Mouse (Mus musculus) embryonic facial prominence, embryonic 13.5 days (tissue): ENCODE measurements around the gene Blcap. TPM values are rescaled to one million over a fixed set of nuclear protein-coding genes. Genes with fewer than 3 reads are reported as not detected.
A peak's percentile ranks its signal among the peaks of the same experiment; 100 is the strongest.

Experiments
- ATAC-seq: fragments of 200-750 bp; cut with Nextera tagmentation; 2 replicates; pipeline ENCODE4 v1.8.0; 2017; ENCODE audit warnings: low read depth; ENCODE audit not compliant: insufficient number of reproducible peaks, insufficient read depth, low FRiP score, low TSS enrichment
- H3K27ac ChIP-seq: fragments of 300-500 bp; sonication (generic); 2 replicates; pipeline ENCODE4 v1.5.1; 2015; ENCODE audit warnings: moderate library complexity, mild to moderate bottlenecking, inconsistent platforms
- H3K27me3 ChIP-seq: fragments of 300-500 bp; sonication (generic); 2 replicates; pipeline ENCODE4 v1.6.1; 2015; ENCODE audit warnings: mild to moderate bottlenecking, inconsistent platforms
- H3K36me3 ChIP-seq: fragments of 300-500 bp; sonication (generic); 2 replicates; pipeline ENCODE4 v1.6.1; 2015; ENCODE audit warnings: mild to moderate bottlenecking, inconsistent platforms
- H3K4me1 ChIP-seq: fragments of 300-500 bp; sonication (generic); 2 replicates; pipeline ENCODE4 v1.6.1; 2015; ENCODE audit warnings: inconsistent platforms
- H3K4me2 ChIP-seq: fragments of 300-500 bp; sonication (generic); 2 replicates; pipeline ENCODE4 v1.6.1; 2015; ENCODE audit warnings: moderate library complexity, mild to moderate bottlenecking, inconsistent platforms
- H3K4me3 ChIP-seq: fragments of 300-500 bp; sonication (generic); 2 replicates; pipeline ENCODE4 v1.5.1; 2015; ENCODE audit warnings: mild to moderate bottlenecking, inconsistent platforms
- H3K9ac ChIP-seq: fragments of 300-500 bp; sonication (generic); 2 replicates; pipeline ENCODE4 v1.6.1; 2015; ENCODE audit warnings: mild to moderate bottlenecking, inconsistent platforms
- H3K9me3 ChIP-seq: fragments of 300-500 bp; sonication (generic); 2 replicates; pipeline ENCODE4 v1.6.1; 2016; ENCODE audit warnings: inconsistent platforms
- WGBS: fragments of 180-500 bp; shearing (Covaris S2); methylation state at CpG from one replicate; pipeline ENCODE4 v1.1.7; 2015; ENCODE audit warnings: mixed read lengths; 5-methylcytosine and 5-hydroxymethylcytosine counted together
- polyA plus RNA-seq: library from polyadenylated mRNA; unstranded; fragments of >200 nt; fragmentation: Nextera tagmentation; extraction: Ambion mirVana; gene quantifications from 2 replicates; pipeline ENCODE4 v1.2.1, GENCODE M21; 2015

Gene Blcap
- polyA plus RNA-seq, 1 experiment from 2014 or later = 66.7 TPM

DNA sequence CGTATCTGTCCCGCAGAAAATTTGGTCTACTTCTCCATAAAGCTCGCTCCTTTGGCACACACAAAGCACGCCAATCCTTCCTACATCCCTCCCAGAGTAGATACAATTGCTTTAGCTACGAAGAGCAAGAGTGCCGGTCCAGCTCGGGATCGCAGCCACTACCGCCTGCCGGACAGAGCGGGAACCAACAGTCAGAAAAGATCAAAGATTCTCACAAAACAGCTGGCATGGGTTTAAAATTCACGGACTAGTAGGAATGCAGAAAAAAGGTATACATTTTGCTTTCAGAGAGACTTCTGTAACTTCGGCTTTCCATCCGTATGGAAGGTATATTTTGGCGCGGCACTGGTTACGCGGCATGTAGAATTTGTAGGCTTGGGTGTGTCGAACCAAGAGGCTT is 11.6 kb downstream of the Blcap start:
- H3K4me3 ChIP-seq = peak overlapping the region; percentile 54
- peak overlapping the region; percentile 76 for H3K9ac ChIP-seq
- H3K27me3 ChIP-seq = no peaks in the 10 kb centered on the region
- peak overlapping the region; percentile 68 for H3K4me2 ChIP-seq
- ATAC-seq = no peak
- peaks cover 82% of the 10 kb centered on the region for H3K36me3 ChIP-seq
- WGBS = 51% methylated on average over 19 of the region's 19 CpGs
- H3K9me3 ChIP-seq = peaks cover 55% of the 10 kb centered on the region
- H3K4me1 ChIP-seq = peaks cover 58% of the 10 kb centered on the region
- H3K27ac ChIP-seq = peak overlapping the region; percentile 76

DNA sequence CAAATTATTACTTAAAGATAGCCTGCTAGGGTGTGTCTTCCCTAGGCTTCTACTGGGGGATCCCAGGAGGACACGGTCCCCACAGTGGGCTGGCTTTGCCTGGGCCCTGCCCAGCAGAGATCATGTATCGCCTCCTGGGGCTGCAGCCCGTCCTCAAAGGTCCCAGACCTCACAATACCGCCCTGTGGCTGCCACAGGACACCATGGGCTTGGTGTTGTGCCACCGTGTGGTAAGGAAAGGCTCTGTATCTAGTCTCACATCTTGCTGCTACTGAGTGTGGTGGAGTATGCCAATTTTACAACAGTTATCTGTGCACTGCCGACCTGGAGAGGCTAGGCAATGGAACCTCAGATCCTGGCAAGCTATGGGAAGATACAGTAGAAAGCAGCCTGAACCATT is 12.6 kb downstream of the Blcap start:
- H3K27ac ChIP-seq = no peak overlapping the region
- 51% methylated on average over 6 of the region's 6 CpGs for WGBS
- no peak for ATAC-seq
- no peak overlapping the region for H3K4me3 ChIP-seq
- H3K27me3 ChIP-seq = no peaks in the 10 kb centered on the region
- H3K36me3 ChIP-seq = peaks cover 76% of the 10 kb centered on the region
- peaks cover 58% of the 10 kb centered on the region for H3K4me1 ChIP-seq
- H3K9ac ChIP-seq = no peak overlapping the region
- peaks cover 55% of the 10 kb centered on the region for H3K9me3 ChIP-seq
- H3K4me2 ChIP-seq = no peak overlapping the region

DNA sequence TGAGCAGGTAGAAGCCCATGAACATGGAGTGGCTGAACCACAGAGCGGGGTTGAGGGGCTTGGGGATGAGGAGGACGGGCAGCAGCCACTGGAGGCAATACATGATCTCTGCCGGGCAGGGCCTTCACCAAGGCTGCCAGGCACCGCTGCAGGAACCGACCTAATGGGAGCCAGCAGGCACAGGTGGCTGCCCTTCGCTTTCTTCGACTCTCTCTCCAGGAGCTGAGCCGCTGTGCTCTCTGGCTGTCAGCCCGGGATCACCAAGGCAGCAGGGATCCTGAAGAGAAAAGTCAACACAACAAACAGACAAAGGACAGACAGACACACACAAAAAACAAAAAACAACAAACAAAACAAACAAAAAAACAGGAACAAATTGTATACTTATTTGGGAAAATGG is 13.0 kb downstream of the Blcap start:
- Histone ChIP-seq H3K4me1 (peaks cover 62% of the 10 kb centered on the region), H3K27me3 (no peaks in the 10 kb centered on the region), H3K9me3 (peaks cover 54% of the 10 kb centered on the region), H3K9ac (no peak overlapping the region), H3K4me3 (no peak overlapping the region), H3K27ac (no peak overlapping the region), H3K36me3 (peaks cover 71% of the 10 kb centered on the region), H3K4me2 (no peak overlapping the region)
- 66% methylated on average over 9 of the region's 9 CpGs for WGBS
- no peak for ATAC-seq

DNA sequence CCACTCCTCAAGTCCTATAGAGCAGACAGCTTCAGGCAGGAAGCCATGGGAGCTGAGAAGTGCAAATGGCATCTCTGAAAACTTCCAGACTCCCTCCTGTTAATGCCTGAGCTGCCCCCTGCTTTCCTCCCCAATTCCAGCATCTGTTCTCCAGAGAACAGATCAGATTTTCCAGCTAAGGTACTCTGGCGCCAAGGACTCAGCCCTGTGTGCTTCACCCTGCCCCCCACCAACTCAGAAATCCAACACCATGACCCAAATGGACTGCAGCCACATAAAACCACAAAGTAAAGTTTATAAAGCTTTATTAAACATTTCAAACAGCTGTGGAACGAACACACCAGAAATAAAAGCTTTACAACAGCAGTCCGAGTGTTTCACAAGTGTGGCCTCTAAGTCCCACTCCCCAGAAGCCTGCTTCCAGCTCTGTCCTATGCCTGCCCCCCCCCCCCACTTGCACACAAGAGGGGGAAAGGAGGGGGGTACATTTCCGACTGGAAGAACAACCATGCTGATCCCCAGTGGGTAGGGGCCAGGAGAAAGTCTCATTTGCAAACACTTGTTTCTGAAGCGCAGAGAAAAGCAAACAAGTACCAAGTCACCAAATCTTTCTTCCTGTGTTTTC is 14.9 kb downstream of the Blcap start:
- Histone ChIP-seq H3K4me3 (no peak overlapping the region), H3K9ac (no peak overlapping the region), H3K4me2 (peak overlapping the region; percentile 14; the same call in 1 of the 2 replicates), H3K36me3 (peaks cover 52% of the 10 kb centered on the region), H3K4me1 (peaks cover 64% of the 10 kb centered on the region), H3K27me3 (no peaks in the 10 kb centered on the region), H3K27ac (peak overlapping the region; percentile 83), H3K9me3 (peaks cover 35% of the 10 kb centered on the region)
- 34% methylated on average over 5 of the region's 5 CpGs for WGBS
- 0 out of 2 replicates have a peak, but pooled peaks have one; percentile 33 for ATAC-seq

DNA sequence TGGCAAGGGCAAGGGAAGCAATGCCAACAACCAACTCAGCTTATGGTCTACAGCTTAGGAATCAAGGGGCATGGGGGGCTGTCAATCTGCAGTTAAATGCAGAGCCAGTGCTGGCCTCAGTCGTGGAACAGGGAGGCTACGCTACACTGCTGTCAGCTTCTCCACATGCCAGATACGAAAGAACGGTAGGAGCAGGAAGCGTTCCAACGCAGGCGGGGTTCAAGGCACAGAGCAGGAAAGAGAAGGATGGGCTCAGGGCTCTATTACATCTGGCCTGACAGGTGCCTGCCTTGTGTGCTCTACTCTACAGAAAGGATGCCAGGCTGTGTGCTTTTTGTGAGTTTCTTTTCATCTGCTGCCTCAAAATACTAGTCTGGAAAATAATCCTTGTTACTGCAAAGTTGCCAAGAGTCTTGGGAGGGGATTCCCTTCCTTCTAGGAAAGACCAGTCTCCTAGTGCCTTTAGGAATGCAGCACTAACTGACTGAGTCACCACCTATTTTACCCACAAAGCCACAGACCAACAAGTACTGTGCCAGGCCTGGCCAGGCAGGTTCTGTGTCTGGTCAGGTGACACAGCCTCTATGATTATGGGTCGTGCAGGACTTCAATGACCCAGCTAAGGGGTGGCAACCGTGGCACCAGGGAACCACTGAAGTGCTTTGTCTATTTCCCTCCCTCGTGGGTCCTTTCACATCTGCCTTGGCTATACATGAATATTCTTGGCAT is 18.8 kb downstream of the Blcap start:
- Histone ChIP-seq H3K36me3 (peaks cover 31% of the 10 kb centered on the region), H3K9ac (no peak overlapping the region), H3K9me3 (peaks cover 2% of the 10 kb centered on the region; the same call in 1 of the 2 replicates), H3K4me1 (peaks cover 48% of the 10 kb centered on the region), H3K4me3 (no peak overlapping the region), H3K27me3 (no peaks in the 10 kb centered on the region), H3K27ac (peak overlapping the region; percentile 58), H3K4me2 (no peak overlapping the region)
- ATAC-seq = no peak
- WGBS = 66% methylated on average over 10 of the region's 10 CpGs

DNA sequence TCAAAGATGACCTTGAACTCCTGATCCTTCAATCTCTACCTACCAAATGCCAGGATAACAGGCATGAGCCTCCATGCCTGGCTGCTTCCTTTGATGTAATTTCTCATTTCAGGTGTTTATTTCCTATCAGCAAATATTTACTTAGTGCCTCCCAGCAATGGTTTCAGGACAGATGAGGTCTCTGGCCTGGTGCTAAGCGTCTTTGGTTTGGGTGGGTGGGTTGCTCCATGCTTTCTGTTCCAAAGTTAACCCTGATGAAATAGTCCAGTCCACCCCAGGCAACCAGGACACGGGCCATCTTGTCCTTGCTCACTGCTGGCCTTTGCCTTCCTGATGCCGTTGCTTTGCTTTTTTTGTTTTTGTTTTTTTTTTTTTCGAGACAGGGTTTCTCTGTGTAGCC is 20.8 kb downstream of the Blcap start:
- H3K36me3 ChIP-seq = peaks cover 25% of the 10 kb centered on the region
- no peak overlapping the region for H3K4me3 ChIP-seq
- H3K27ac ChIP-seq = no peak overlapping the region
- no peak for ATAC-seq
- peaks cover 42% of the 10 kb centered on the region for H3K4me1 ChIP-seq
- H3K4me2 ChIP-seq = no peak overlapping the region
- 84% methylated on average over 4 of the region's 4 CpGs for whole genome bisulfite sequencing
- no peaks in the 10 kb centered on the region for H3K9me3 ChIP-seq
- no peaks in the 10 kb centered on the region for H3K27me3 ChIP-seq
- H3K9ac ChIP-seq = no peak overlapping the region

DNA sequence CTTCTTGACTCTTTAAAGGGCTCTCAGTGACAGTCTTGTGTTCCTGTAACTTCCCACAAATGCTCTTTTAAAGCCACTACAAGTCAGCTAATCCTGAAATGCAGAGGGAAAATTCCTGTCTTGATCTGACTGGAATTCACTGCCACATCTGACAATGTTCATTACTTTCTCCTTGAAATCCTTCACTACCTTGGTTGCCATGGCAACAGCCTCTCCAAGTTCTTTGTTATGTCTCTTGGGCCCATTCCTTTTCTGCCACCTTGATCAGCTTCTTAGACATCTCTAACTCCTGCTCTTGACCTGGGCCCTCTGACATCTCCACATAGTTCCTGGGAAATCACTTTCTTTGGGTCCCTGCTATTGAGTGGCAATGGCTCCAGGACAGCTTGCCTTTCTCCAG is 24.4 kb downstream of the Blcap start:
- H3K27ac ChIP-seq = no peak overlapping the region
- no peak for ATAC-seq
- no peak overlapping the region for H3K4me3 ChIP-seq
- peaks cover 31% of the 10 kb centered on the region for H3K4me1 ChIP-seq
- no peak overlapping the region for H3K9ac ChIP-seq
- H3K9me3 ChIP-seq = no peaks in the 10 kb centered on the region
- no peak overlapping the region for H3K4me2 ChIP-seq
- H3K27me3 ChIP-seq = no peaks in the 10 kb centered on the region
- peaks cover 30% of the 10 kb centered on the region for H3K36me3 ChIP-seq

DNA sequence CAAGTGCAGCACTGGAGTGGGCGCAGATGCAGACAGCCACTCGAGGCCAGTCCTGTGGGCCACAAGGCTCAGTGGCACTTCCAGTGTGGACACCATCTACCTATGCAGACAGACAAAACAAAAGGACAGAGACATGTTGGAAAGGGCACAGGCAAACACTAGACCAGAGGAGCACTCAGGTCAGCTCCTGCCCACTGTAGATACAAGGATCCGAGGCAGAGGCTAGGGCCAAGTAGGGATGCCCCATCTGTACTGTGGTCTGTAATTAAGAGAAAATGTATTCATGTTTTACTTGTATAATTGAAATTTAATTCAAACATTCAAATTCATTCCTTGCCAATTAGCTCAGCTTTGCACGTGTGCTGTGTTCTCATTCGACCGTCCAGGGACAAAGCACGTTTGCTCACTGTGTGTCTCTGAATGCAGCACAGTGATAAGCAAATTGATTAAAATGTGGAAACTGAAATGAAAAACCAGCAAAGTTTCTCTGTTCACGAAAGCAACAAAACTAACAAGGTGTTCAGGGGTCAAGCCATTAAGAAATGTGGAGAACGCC is 26.7 kb downstream of the Blcap start:
- Histone ChIP-seq H3K4me3 (no peak overlapping the region), H3K27ac (no peak overlapping the region)
- 79% methylated on average over 9 of the region's 9 CpGs for WGBS

DNA sequence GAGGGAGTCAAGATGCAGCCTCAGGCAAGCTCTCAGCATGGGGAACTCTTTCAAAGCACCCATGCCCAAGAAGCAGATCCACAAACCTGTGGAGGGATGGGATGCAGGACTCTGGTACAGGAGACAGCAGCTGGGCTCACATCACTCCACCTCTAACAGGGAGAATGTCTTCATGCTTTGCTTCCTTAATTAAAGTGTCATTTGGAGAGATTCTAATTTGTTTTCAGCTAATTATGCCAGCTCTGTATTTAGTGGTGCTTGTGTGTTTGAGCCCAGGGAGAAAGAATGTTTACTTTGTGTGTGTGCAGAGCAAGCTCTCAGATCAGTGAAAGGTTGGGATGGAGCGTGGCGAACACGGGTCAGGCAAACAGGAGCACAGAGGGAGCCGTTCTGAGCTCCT is 28.7 kb downstream of the Blcap start:
- H3K4me1 ChIP-seq = peaks cover 49% of the 10 kb centered on the region
- H3K4me2 ChIP-seq = no peak overlapping the region
- no peak for ATAC-seq
- peaks cover 16% of the 10 kb centered on the region for H3K36me3 ChIP-seq
- no peak overlapping the region for H3K27ac ChIP-seq
- 62% methylated on average over 4 of the region's 4 CpGs for WGBS
- no peak overlapping the region for H3K4me3 ChIP-seq
- no peaks in the 10 kb centered on the region for H3K9me3 ChIP-seq
- H3K9ac ChIP-seq = no peak overlapping the region
- no peaks in the 10 kb centered on the region for H3K27me3 ChIP-seq

More for the DNA sequence above, 26.7 kb downstream of the Blcap start:
- H3K9me3 ChIP-seq = no peaks in the 10 kb centered on the region
- peaks cover 46% of the 10 kb centered on the region for H3K4me1 ChIP-seq
- no peak for ATAC-seq
- peaks cover 30% of the 10 kb centered on the region for H3K36me3 ChIP-seq
- no peak overlapping the region for H3K4me2 ChIP-seq
- H3K9ac ChIP-seq = no peak overlapping the region
- H3K27me3 ChIP-seq = no peaks in the 10 kb centered on the region

DNA sequence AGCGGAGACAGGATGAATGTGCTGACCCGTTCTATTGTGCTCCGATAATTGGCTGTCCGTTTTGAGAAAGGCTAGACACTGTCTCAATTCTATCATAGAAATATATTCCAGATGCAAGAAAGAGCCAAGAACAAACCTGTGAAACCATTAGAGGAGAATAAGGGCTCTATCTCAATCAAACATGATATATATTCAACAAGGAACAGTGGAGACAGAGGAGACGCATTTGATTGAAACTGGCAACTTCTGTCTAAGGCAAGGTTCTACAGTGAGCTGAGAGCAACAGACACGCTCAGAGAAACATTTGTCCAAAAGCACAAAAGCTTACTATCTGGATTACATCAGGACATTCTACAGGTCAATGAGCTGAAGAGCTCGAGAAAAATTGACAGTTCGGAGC is 29.4 kb downstream of the Blcap start:
- no peaks in the 10 kb centered on the region for H3K9me3 ChIP-seq
- no peak overlapping the region for H3K4me3 ChIP-seq
- peaks cover 11% of the 10 kb centered on the region for H3K36me3 ChIP-seq
- H3K27ac ChIP-seq = 0 out of 2 replicates have a peak overlapping the region, but pooled peaks have one; percentile 11
- no peak for ATAC-seq
- peaks cover 53% of the 10 kb centered on the region for H3K4me1 ChIP-seq
- no peaks in the 10 kb centered on the region for H3K27me3 ChIP-seq
- H3K4me2 ChIP-seq = no peak overlapping the region
- 48% methylated on average over 8 of the region's 8 CpGs for WGBS
- H3K9ac ChIP-seq = no peak overlapping the region

DNA sequence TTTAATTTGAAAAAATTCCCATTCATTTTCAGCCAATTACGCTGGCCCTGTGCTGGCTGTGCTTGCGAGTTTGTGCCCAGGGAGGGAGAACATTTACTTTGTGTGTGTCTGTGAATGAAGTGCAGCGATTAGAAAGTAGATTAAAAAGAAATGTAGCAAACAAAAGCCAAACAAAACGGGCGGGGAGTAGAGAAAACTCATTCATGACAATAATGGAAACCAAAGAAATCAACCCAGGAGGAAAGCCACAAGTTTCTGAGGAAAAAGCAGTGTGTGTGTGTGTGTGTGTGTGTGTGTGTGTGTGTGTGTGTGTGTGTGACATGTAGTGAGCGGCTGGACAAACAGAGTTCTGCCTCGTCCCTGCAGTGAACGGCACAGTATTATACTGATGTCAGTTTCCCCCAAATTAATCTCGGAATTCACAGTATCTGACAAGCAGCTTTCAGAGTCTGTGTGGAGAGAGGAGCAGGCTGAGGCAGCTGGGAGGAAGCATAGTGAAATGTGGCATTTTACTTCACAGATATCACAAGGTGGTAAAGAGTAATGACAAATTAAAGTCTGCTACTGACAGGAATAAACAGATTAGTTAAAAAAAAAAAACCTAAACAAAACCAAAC is 30.0 kb downstream of the Blcap start:
- Histone ChIP-seq H3K9me3 (no peaks in the 10 kb centered on the region), H3K4me3 (no peak overlapping the region), H3K4me2 (no peak overlapping the region), H3K27ac (0 out of 2 replicates have a peak overlapping the region, but pooled peaks have one; percentile 5), H3K36me3 (peaks cover 6% of the 10 kb centered on the region), H3K27me3 (no peaks in the 10 kb centered on the region), H3K4me1 (peaks cover 51% of the 10 kb centered on the region), H3K9ac (no peak overlapping the region)
- ATAC-seq = no peak
- 33% methylated on average over 9 of the region's 9 CpGs for WGBS
